Mouse (Mus musculus) liver, adult 2 months (tissue): Measurements from ENCODE around the gene Mlst8. TPM values are rescaled to one million over a fixed set of nuclear protein-coding genes. Genes with fewer than 3 reads are reported as not detected.

ENCODE experiments used
- DNase-seq: peaks from one replicate; pipeline ENCODE4 v3.0.0-alpha.2; 2011; ENCODE audit warnings: low read depth, low spot score; ENCODE audit errors: extremely low read depth
- H3K27ac ChIP-seq: fragments of 200-500 bp; replicated peaks from 2 replicates; pipeline ENCODE4 v1.5.1; 2012; ENCODE audit warnings: low read depth, mild to moderate bottlenecking, control low read depth, inconsistent platforms, low read length; ENCODE audit not compliant: insufficient read depth
- H3K27me3 ChIP-seq: fragments of 200-500 bp; 2 replicates; pipeline ENCODE4 v1.6.1; 2012; ENCODE audit warnings: mild to moderate bottlenecking, moderate library complexity, low read length, inconsistent platforms; ENCODE audit not compliant: control insufficient read depth, insufficient read depth
- H3K36me3 ChIP-seq: fragments of 200-500 bp; 2 replicates; pipeline ENCODE4 v1.6.1; 2012; ENCODE audit warnings: low read length, inconsistent platforms; ENCODE audit not compliant: control insufficient read depth, insufficient read depth
- H3K4me1 ChIP-seq: fragments of 200-500 bp; 2 replicates; pipeline ENCODE4 v1.6.1; 2011; ENCODE audit warnings: low read length; ENCODE audit not compliant: control insufficient read depth, insufficient read depth
- H3K4me3 ChIP-seq: fragments of 200-500 bp; 2 replicates; pipeline ENCODE4 v1.5.1; 2011; ENCODE audit warnings: low read depth, mild to moderate bottlenecking, control low read depth, low read length, moderate library complexity; ENCODE audit not compliant: insufficient read depth
- H3K79me2 ChIP-seq: fragments of 200-500 bp; 2 replicates; pipeline ENCODE4 v1.6.1; 2012; ENCODE audit warnings: inconsistent platforms, mild to moderate bottlenecking, low read length, moderate library complexity; ENCODE audit not compliant: control insufficient read depth, insufficient read depth
- H3K9ac ChIP-seq: fragments of 200-500 bp; 2 replicates; pipeline ENCODE4 v1.6.1; 2012; ENCODE audit warnings: low read depth, mild to moderate bottlenecking, control low read depth, inconsistent platforms, low read length
- CTCF ChIP-seq: fragments of 200-500 bp; IDR thresholded peaks from 2 replicates; pipeline ENCODE4 v1.5.1; 2011; ENCODE audit warnings: low read depth, low read length, control low read depth
- POLR2A ChIP-seq: fragments of 200-500 bp; IDR thresholded peaks from 2 replicates; pipeline ENCODE4 v1.6.1; 2011; ENCODE audit warnings: low read length, control low read depth; ENCODE audit not compliant: insufficient read depth; ENCODE audit errors: extremely low read depth
- WGBS: fragments of 180-500 bp; shearing (Covaris S2); methylation state at CpG from one replicate; pipeline ENCODE4 v1.1.7; 2018; 5-methylcytosine and 5-hydroxymethylcytosine counted together
- polyA plus RNA-seq: library from polyadenylated mRNA; depleted of rRNA; stranded (reverse); fragments of >200 nt; gene quantifications from 2 replicates; pipeline ENCODE4 v1.2.3, GENCODE M21; 2012
- total RNA-seq: library from RNA; depleted of rRNA; stranded (reverse); fragments of >200 nt; gene quantifications from 2 replicates; pipeline ENCODE4 v1.2.3, GENCODE M21; 2014

The Mlst8 gene
- total and polyA plus RNA-seq, 2 experiments = 3.5 to 16.7 TPM

DNA sequence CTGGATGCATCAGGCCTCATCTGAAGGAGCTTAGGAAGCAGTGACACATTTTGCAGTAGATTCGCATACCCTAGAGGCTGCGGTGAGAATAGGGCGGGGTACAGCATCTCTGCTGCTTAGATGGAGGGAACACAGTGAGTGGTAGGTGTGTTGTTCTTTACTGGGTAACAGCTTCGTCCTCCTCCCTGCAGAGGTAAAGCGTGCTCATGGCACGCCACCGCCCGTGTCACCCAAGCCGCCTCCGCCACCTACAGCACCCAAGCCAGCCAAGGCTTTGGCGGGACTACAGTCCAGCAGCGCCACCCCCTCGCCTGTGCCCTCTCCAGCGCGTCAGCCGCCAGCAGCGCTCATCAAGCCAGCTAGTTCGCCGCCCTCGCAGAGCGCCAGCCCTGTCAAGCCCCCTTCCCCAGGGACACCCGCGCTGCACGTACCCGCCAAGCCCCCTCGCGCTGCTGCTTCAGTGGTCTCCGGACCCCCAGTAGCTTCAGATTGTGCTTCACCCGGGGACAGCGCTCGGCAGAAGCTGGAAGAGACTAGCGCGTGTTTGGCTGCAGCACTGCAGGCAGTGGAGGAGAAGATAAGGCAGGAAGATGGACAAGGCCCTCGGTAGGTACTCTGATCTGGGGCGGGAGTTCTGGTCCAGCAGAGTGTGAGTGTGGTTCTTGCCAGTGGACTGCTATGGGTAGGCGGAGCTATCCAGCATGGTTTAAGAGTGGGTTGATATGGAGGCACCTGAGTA is 27.6 kb upstream of the Mlst8 start:
- no peak for TF ChIP-seq POLR2A
- no peak for TF ChIP-seq CTCF
- H3K27ac ChIP-seq = no peak overlapping the region
- H3K36me3 ChIP-seq = peaks cover 10% of the 10 kb centered on the region; the same call in 1 of the 2 replicates
- H3K27me3 ChIP-seq = no peaks in the 10 kb centered on the region
- no peak overlapping the region for H3K4me3 ChIP-seq
- DNase-seq = no peak
- WGBS = 36% methylated on average over 36 of the region's 36 CpGs
- H3K79me2 ChIP-seq = no peaks in the 10 kb centered on the region
- H3K4me1 ChIP-seq = no peaks in the 10 kb centered on the region
- H3K9ac ChIP-seq = no peak overlapping the region

DNA sequence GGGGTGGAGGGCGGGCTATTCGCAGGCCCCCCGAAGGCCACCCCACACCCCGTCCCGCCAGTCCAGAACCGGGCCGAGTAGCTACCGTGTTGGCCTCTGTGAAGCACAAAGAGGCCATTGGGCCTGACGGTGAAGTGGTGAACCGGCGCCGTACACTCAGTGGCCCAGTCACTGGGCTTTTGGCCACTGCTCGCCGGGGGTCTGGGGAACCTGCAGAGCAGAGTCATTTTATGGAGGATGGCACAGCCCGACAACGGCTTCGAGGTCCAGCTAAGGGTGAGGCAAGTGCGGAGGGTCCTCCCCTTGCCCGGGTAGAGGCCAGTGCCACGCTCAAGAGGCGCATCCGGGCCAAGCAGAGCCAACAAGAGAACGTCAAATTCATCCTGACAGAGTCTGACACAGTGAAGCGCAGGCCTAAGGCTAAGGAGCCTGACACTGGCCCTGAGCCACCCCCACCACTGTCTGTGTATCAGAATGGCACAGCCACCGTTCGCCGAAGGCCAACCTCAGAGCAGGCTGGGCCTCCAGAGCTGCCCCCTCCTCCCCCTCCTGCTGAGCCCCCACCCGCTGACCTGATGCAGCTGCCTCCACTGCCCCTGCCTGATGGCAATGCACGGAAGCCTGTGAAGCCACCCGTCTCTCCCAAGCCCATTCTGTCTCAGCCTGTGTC is 26.5 kb upstream of the Mlst8 start:
- TF ChIP-seq POLR2A = no peak
- TF ChIP-seq CTCF = no peak
- Histone ChIP-seq H3K79me2 (no peaks in the 10 kb centered on the region), H3K27me3 (no peaks in the 10 kb centered on the region), H3K4me3 (no peak overlapping the region), H3K4me1 (no peaks in the 10 kb centered on the region), H3K36me3 (peaks cover 4% of the 10 kb centered on the region; the same call in 1 of the 2 replicates), H3K27ac (no peak overlapping the region), H3K9ac (no peak overlapping the region)
- DNase-seq = no peak
- WGBS = 96% methylated on average over 30 of the region's 30 CpGs

DNA sequence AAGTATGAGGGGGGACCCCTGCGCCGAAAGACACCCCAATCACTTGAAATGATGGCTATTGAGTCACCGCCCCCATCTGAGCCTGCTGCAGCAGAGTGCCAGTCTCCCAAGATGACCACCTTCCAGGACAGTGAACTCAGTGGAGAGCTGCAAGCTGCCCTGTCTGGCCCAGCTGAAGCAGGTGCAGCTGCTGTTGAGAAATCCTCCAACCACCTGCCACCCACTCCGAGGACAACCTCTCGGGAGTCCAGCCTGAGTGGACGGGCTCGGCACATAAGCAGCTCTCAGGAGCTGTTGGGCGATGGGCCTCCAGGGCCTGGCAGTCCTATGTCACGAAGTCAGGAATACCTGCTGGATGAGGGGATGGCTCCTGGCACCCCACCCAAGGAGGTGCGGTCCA is 25.2 kb upstream of the Mlst8 start:
- no peak for TF ChIP-seq POLR2A
- TF ChIP-seq CTCF = no peak

DNA sequence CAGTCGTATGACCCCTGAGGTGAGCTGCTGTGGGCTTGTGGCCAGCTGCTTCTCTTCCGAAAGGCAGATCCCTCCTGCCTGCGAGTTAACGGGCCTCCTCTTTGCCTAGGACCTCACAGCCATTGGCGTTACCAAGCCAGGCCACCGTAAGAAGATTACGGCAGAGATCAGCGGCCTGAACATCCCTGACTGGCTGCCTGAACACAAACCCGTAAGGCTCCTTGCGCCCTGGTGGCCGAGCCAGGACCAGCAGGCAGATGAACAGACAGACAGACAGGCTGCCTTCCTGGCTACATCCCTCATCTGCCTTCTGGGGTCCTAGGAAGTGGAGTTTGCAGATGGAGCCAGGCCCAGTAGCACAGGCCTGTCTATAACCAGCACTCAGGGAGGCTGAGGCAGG is 23.3 kb upstream of the Mlst8 start:
- no peak for DNase-seq
- no peak overlapping the region for H3K27ac ChIP-seq
- no peak overlapping the region for H3K9ac ChIP-seq
- no peaks in the 10 kb centered on the region for H3K4me1 ChIP-seq
- no peaks in the 10 kb centered on the region for H3K79me2 ChIP-seq
- H3K36me3 ChIP-seq = no peaks in the 10 kb centered on the region
- WGBS = 57% methylated on average over 11 of the region's 11 CpGs
- no peak overlapping the region for H3K4me3 ChIP-seq
- TF ChIP-seq CTCF = 0 out of 2 replicates have a peak, but pooled peaks have one; percentile 7
- no peak for TF ChIP-seq POLR2A
- H3K27me3 ChIP-seq = no peaks in the 10 kb centered on the region

More for the DNA sequence above, 25.2 kb upstream of the Mlst8 start:
- H3K4me1 ChIP-seq = no peaks in the 10 kb centered on the region
- H3K27me3 ChIP-seq = no peaks in the 10 kb centered on the region
- H3K36me3 ChIP-seq = peaks cover 2% of the 10 kb centered on the region; the same call in 1 of the 2 replicates
- no peaks in the 10 kb centered on the region for H3K79me2 ChIP-seq
- no peak overlapping the region for H3K27ac ChIP-seq
- no peak overlapping the region for H3K4me3 ChIP-seq
- DNase-seq = no peak
- 87% methylated on average over 10 of the region's 10 CpGs for WGBS
- no peak overlapping the region for H3K9ac ChIP-seq

DNA sequence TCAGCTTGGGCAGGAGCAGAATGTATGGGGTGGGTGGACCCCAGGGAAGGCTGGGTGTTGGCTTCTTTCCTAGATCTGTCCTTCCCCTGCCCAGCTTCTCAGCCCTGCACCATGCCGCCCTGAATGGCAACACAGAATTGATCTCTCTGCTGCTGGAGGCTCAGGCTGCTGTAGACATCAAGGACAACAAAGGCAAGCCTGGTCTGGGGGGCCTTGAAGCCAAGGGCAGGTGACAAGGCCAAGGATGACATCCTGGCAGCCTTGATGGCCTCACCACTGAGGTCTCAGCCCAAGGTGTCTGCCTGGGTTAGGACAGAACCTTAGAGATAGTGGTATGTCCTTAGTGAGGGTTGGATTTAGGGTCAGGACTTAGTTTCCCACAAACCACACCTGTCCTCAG is 17.1 kb upstream of the Mlst8 start:
- Histone ChIP-seq H3K4me3 (no peak overlapping the region), H3K27ac (no peak overlapping the region), H3K4me1 (no peaks in the 10 kb centered on the region), H3K79me2 (no peaks in the 10 kb centered on the region), H3K9ac (no peak overlapping the region), H3K27me3 (no peaks in the 10 kb centered on the region), H3K36me3 (no peaks in the 10 kb centered on the region)
- no peak for DNase-seq
- 100% methylated on average over 1 of the region's 1 CpGs for WGBS
- TF ChIP-seq CTCF (no peak), POLR2A (no peak)

DNA sequence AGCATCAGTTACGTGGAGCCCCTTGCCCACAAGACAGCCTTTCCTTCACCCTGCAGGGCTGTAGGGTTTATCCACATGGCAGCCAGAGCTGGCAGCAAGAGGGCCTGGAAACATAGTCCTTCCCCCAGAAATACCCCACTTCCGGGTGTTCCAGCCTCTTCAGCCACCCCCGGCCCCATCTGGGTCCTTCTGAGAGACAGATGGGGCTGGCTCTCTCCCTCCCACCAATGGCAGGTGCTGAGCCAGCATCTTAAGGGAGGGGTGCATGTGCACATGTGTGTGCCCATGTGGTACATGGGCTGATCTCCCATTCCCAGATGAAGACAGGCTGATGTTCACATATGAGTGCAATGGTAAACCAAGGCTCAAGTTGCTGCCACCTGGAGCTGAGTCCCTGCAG is 16.6 kb upstream of the Mlst8 start:
- no peaks in the 10 kb centered on the region for H3K4me1 ChIP-seq
- no peaks in the 10 kb centered on the region for H3K27me3 ChIP-seq
- WGBS = 80% methylated on average over 3 of the region's 3 CpGs
- no peak overlapping the region for H3K27ac ChIP-seq
- TF ChIP-seq CTCF (no peak), POLR2A (no peak)
- no peaks in the 10 kb centered on the region for H3K36me3 ChIP-seq
- H3K4me3 ChIP-seq = no peak overlapping the region
- H3K9ac ChIP-seq = no peak overlapping the region
- no peak for DNase-seq
- no peaks in the 10 kb centered on the region for H3K79me2 ChIP-seq
